Mouse (Mus musculus) frontal cortex, postnatal 25 days (tissue): ENCODE measurements around the gene Csdc2.
"Not testable (repeated sequence)": the region's sequence is repeated elsewhere in the genome, so short reads cannot be mapped to it uniquely, and the experiment has no call there.

Source experiments
- DNase-seq, 2 experiments: peaks; one replicate each; pipeline ENCODE4 v3.0.0; 2022; ENCODE audit warnings: low spot score in 2 of 2

The Csdc2 gene

GRCm38 (mm10) chr15:81936679-81937078 is at the start of gene Csdc2:
Gene Csdc2, plus strand, starts transcription at chr15:81936759.
- no peak for DNase-seq

- DNase-seq, result no peak
Observed at GRCm38 (mm10) chr15:81886795-81887550, 49.6 kb upstream of the Csdc2 start.

- DNase-seq, result no peak
Observed at GRCm38 (mm10) chr15:81889175-81889574, 47.4 kb upstream of the Csdc2 start.

GRCm38 (mm10) chr15:81891140-81891802 is 45.3 kb upstream of the Csdc2 start:
- no peak for DNase-seq

- no peak for DNase-seq
Observed at GRCm38 (mm10) chr15:81891822-81892580, 44.6 kb upstream of the Csdc2 start.

GRCm38 (mm10) chr15:81894002-81894401 is 42.6 kb upstream of the Csdc2 start:
- no peak for DNase-seq

GRCm38 (mm10) chr15:81896407-81896806 is 40.2 kb upstream of the Csdc2 start:
- DNase-seq, result no peak

GRCm38 (mm10) chr15:81897607-81898285 is 38.8 kb upstream of the Csdc2 start:
- no peak for DNase-seq

- DNase-seq, result no peak
Observed at GRCm38 (mm10) chr15:81898751-81899150, 37.8 kb upstream of the Csdc2 start.

GRCm38 (mm10) chr15:81904939-81905338 is 31.6 kb upstream of the Csdc2 start:
- peak; percentile 70 to 80 for DNase-seq

- no peak for DNase-seq
Observed at GRCm38 (mm10) chr15:81907953-81908352, 28.6 kb upstream of the Csdc2 start.

GRCm38 (mm10) chr15:81908767-81909166 is 27.8 kb upstream of the Csdc2 start:
- DNase-seq, result not testable (repeated sequence)

GRCm38 (mm10) chr15:81912498-81912897 is 24.1 kb upstream of the Csdc2 start:
- no peak for DNase-seq

- no peak for DNase-seq
Observed at GRCm38 (mm10) chr15:81914668-81915067, 21.9 kb upstream of the Csdc2 start.

- no peak for DNase-seq
Observed at GRCm38 (mm10) chr15:81915663-81916062, 20.9 kb upstream of the Csdc2 start.

- no peak for DNase-seq
Observed at GRCm38 (mm10) chr15:81917201-81917600, 19.4 kb upstream of the Csdc2 start.

- peak; percentile 54 to 65 for DNase-seq
Observed at GRCm38 (mm10) chr15:81917621-81918463, 18.7 kb upstream of the Csdc2 start.

GRCm38 (mm10) chr15:81919062-81919461 is 17.5 kb upstream of the Csdc2 start:
- no peak for DNase-seq

GRCm38 (mm10) chr15:81920546-81921217 is 15.9 kb upstream of the Csdc2 start:
- no peak for DNase-seq

- no peak for DNase-seq
Observed at GRCm38 (mm10) chr15:81921255-81921654, 15.3 kb upstream of the Csdc2 start.
